In genomic region chr3:50583475-50583874, GRCm38 (mm10) we compare ENCODE assay signal across 23 mouse cellular contexts.
DNase-seq lines count a peak whose midpoint lies in the region; ATAC-seq and TF ChIP-seq lines count a peak whose summit lies in the region.
"Had no signal": no experiment of that assay in that cellular context is flagged by ENCODE, and none has a peak within 500 bp of the region (broad histone marks: within the 10 kb centered on the region; RNA-seq: fewer than 3 reads in every experiment).

No protein-coding gene starts in this region.

- 67% methylated on average over 6 of the region's 6 CpGs for WGBS in midbrain, embryonic 14.5 days
- WGBS in midbrain, postnatal 0 days = 57% methylated on average over 6 of the region's 6 CpGs
- WGBS in kidney, embryonic 15.5 days = 40% methylated on average over 6 of the region's 6 CpGs

- DNase-seq in midbrain, embryonic 14.5 days = peak; percentile 13
- no peak for DNase-seq in midbrain, postnatal 0 days (ENCODE audit: low spot score)
- DNase-seq in thymus, postnatal 14 days = peak; percentile 12
- no peak for DNase-seq in thymus, postnatal 10 days (ENCODE audit: low spot score in 2 of 2)
- no peak for DNase-seq in right cerebral cortex, postnatal 10 days (ENCODE audit: low spot score in 2 of 2)
- DNase-seq: adrenal gland, adult 2 months; adrenal gland, postnatal 25 days; cerebellum, adult 11 months; cerebellum, adult 8-10 months; cerebellum, postnatal 25 days; gastrocnemius, postnatal 25 days; heart, adult 11 months; heart, postnatal 10 days; heart, postnatal 4 days had no signal

- no peak for TF ChIP-seq CTCF in midbrain, postnatal 0 days (IDR thresholded peaks at IDR 0.05)

- H3K9ac ChIP-seq in midbrain, embryonic 14.5 days (replicated peaks; ENCODE audit: low read length) = no peak overlapping the region
- H3K9ac ChIP-seq in midbrain, postnatal 0 days (replicated peaks; ENCODE audit: low read length, poor library complexity, severe bottlenecking) = no peak overlapping the region
- no peak overlapping the region for H3K9ac ChIP-seq in kidney, embryonic 15.5 days
- H3K9ac ChIP-seq: embryonic facial prominence, embryonic 13.5 days; forebrain, embryonic 12.5 days; hindbrain, embryonic 13.5 days had no signal

- ATAC-seq in midbrain, embryonic 14.5 days (ENCODE audit: low FRiP score, low TSS enrichment) = no peak
- no peak for ATAC-seq in midbrain, postnatal 0 days (ENCODE audit: low FRiP score)
- ATAC-seq in granulocyte monocyte progenitor cell, adult 5-6 weeks (replicated peaks; ENCODE audit: poor library complexity, severe bottlenecking) = peak; percentile 91
- ATAC-seq in neutrophil, adult 5-6 weeks (ENCODE audit: extremely low read depth, insufficient number of reproducible peaks, low FRiP score, poor library complexity, severe bottlenecking) = peak; percentile 41; the same call in 1 of the 2 replicates
- no peak for ATAC-seq in kidney, embryonic 15.5 days (replicated peaks; ENCODE audit: low FRiP score)
- ATAC-seq: forebrain, embryonic 16.5 days; hindbrain, postnatal 0 days had no signal

- H3K9me3 ChIP-seq in midbrain, embryonic 14.5 days (ENCODE audit: control insufficient read depth, low read length) = no peaks in the 10 kb centered on the region
- H3K9me3 ChIP-seq in midbrain, postnatal 0 days (ENCODE audit: low read length) = no peaks in the 10 kb centered on the region
- H3K9me3 ChIP-seq in kidney, embryonic 15.5 days (replicated peaks) = no peaks in the 10 kb centered on the region
- H3K9me3 ChIP-seq: embryonic facial prominence, embryonic 13.5 days; forebrain, embryonic 12.5 days; heart, embryonic 10.5 days; hindbrain, embryonic 13.5 days had no signal

- H3K4me3 ChIP-seq in midbrain, embryonic 14.5 days (replicated peaks; ENCODE audit: low read depth, low read length) = no peak overlapping the region
- no peak overlapping the region for H3K4me3 ChIP-seq in midbrain, postnatal 0 days (ENCODE audit: low read depth, low read length)
- H3K4me3 ChIP-seq in kidney, embryonic 15.5 days (replicated peaks) = no peak overlapping the region
- H3K4me3 ChIP-seq: embryonic facial prominence, embryonic 13.5 days; forebrain, embryonic 12.5 days; heart, embryonic 10.5 days; hindbrain, embryonic 13.5 days had no signal

- no peak overlapping the region for H3K4me2 ChIP-seq in midbrain, embryonic 14.5 days (ENCODE audit: low read length)
- no peak overlapping the region for H3K4me2 ChIP-seq in midbrain, postnatal 0 days (ENCODE audit: low read depth, low read length, poor library complexity, severe bottlenecking)
- H3K4me2 ChIP-seq in kidney, embryonic 15.5 days = no peak overlapping the region
- H3K4me2 ChIP-seq: embryonic facial prominence, embryonic 13.5 days; forebrain, embryonic 12.5 days; hindbrain, embryonic 13.5 days had no signal

- no peaks in the 10 kb centered on the region for H3K36me3 ChIP-seq in midbrain, embryonic 14.5 days (ENCODE audit: control insufficient read depth, insufficient read depth, low read length)
- no peaks in the 10 kb centered on the region for H3K36me3 ChIP-seq in midbrain, postnatal 0 days (ENCODE audit: insufficient read depth, low read length)
- H3K36me3 ChIP-seq in kidney, embryonic 15.5 days = no peaks in the 10 kb centered on the region
- H3K36me3 ChIP-seq: embryonic facial prominence, embryonic 13.5 days; forebrain, embryonic 12.5 days; heart, embryonic 10.5 days; hindbrain, embryonic 13.5 days had no signal

- H3K27ac ChIP-seq in midbrain, embryonic 14.5 days (replicated peaks; ENCODE audit: low read depth, low read length) = 0 out of 2 replicates have a peak overlapping the region, but pooled peaks have one; percentile 20
- no peak overlapping the region for H3K27ac ChIP-seq in midbrain, postnatal 0 days (ENCODE audit: low read depth, low read length)
- no peak overlapping the region for H3K27ac ChIP-seq in kidney, embryonic 15.5 days
- H3K27ac ChIP-seq: embryonic facial prominence, embryonic 13.5 days; forebrain, embryonic 12.5 days; heart, embryonic 10.5 days; hindbrain, embryonic 13.5 days; hindbrain, postnatal 0 days had no signal

- no peaks in the 10 kb centered on the region for H3K27me3 ChIP-seq in midbrain, embryonic 14.5 days (ENCODE audit: control insufficient read depth, insufficient read depth, low read length)
- H3K27me3 ChIP-seq in midbrain, postnatal 0 days (ENCODE audit: insufficient read depth, low read length) = no peaks in the 10 kb centered on the region
- H3K27me3 ChIP-seq in kidney, embryonic 15.5 days = no peaks in the 10 kb centered on the region
- H3K27me3 ChIP-seq: embryonic facial prominence, embryonic 13.5 days; forebrain, embryonic 12.5 days; hindbrain, embryonic 13.5 days had no signal

- peaks cover 4% of the 10 kb centered on the region; the same call in 1 of the 2 replicates for H3K4me1 ChIP-seq in midbrain, embryonic 14.5 days (ENCODE audit: control insufficient read depth, insufficient read depth, low read length)
- H3K4me1 ChIP-seq in midbrain, postnatal 0 days (ENCODE audit: insufficient read depth, low read length) = no peaks in the 10 kb centered on the region
- no peaks in the 10 kb centered on the region for H3K4me1 ChIP-seq in kidney, embryonic 15.5 days
- H3K4me1 ChIP-seq: embryonic facial prominence, embryonic 13.5 days; forebrain, embryonic 12.5 days; heart, embryonic 10.5 days had no signal

Comparison
In these comparisons a context has a peak if more than half of its experiments do, and no peak if none do; other contexts are left out.
1. DNase-seq: peak in midbrain, embryonic 14.5 days (single experiment) and thymus, postnatal 14 days (single experiment); none in midbrain, postnatal 0 days (single experiment), thymus, postnatal 10 days (0 of 2) and right cerebral cortex, postnatal 10 days (0 of 2).
2. ATAC-seq: peak in granulocyte monocyte progenitor cell, adult 5-6 weeks (single experiment) and neutrophil, adult 5-6 weeks (single experiment); none in midbrain, embryonic 14.5 days (single experiment), midbrain, postnatal 0 days (single experiment) and kidney, embryonic 15.5 days (single experiment).